Mouse (Mus musculus) layer of hippocampus, adult 18-20 months (tissue): ENCODE measurements around the gene Sez6l2. TPM values are rescaled to one million over a fixed set of nuclear protein-coding genes. Genes with fewer than 3 reads are reported as not detected.

Experiments
- total RNA-seq, 2 experiments: library from RNA; stranded (reverse); gene quantifications; 2 replicates each; pipeline ENCODE4 v1.2.3; 2021

The Sez6l2 gene
- total RNA-seq, 2 experiments from 2014 or later, result 475 to 503 TPM

Other genes starting within 250 kb of the Sez6l2 start
- 100 to 1,000 TPM; 121 to 122 TPM for gene Coro1a, start 242.8 kb upstream of the Sez6l2 start, total RNA-seq
- gene Mapk3, start 191.0 kb upstream of the Sez6l2 start, total RNA-seq, result 100 to 1,000 TPM; 174 to 194 TPM
- 1 to 10 TPM; 2.2 to 4.6 TPM for gene Gdpd3, start 184.2 kb upstream of the Sez6l2 start, total RNA-seq
- gene Ypel3, start 173.6 kb upstream of the Sez6l2 start, total RNA-seq, result 100 to 1,000 TPM; 286 to 300 TPM
- gene Tbx6, start 169.1 kb upstream of the Sez6l2 start, total RNA-seq, result under 1 TPM; 0.56 to 0.64 TPM
- gene Ppp4c, start 158.1 kb upstream of the Sez6l2 start, total RNA-seq, result 10 to 100 TPM; 48.9 to 54.5 TPM
- 10 to 100 TPM; 62.4 to 68.1 TPM for gene Fam57b, start 152.9 kb upstream of the Sez6l2 start, total RNA-seq
- not detected for gene 4930451I11Rik, start 118.9 kb upstream of the Sez6l2 start, total RNA-seq
- 10 to 100 TPM; 15.8 to 18.5 TPM for gene Doc2a, start 103.1 kb upstream of the Sez6l2 start, total RNA-seq
- 10 to 100 TPM; 25.8 to 30.9 TPM for gene Hirip3, start 88.6 kb upstream of the Sez6l2 start, total RNA-seq
- 10 to 100 TPM; 48.4 to 55.6 TPM for gene Ino80e, start 88.2 kb upstream of the Sez6l2 start, total RNA-seq
- gene Taok2, start 65.9 kb upstream of the Sez6l2 start, total RNA-seq, result 100 to 1,000 TPM; 156 to 160 TPM
- 10 to 100 TPM; 18.4 to 23.1 TPM for gene Tmem219, start 27.6 kb upstream of the Sez6l2 start, total RNA-seq
- 100 to 1,000 TPM; 192 to 198 TPM for gene Kctd13, start 21.7 kb upstream of the Sez6l2 start, total RNA-seq
- gene Asphd1, start 981 bp upstream of the Sez6l2 start, total RNA-seq, result 10 to 100 TPM; 33.3 to 33.7 TPM
- gene Cdipt, start 25.4 kb downstream of the Sez6l2 start, total RNA-seq, result 100 to 1,000 TPM; 164 to 166 TPM
- not detected for gene Cdiptos, start 25.5 kb downstream of the Sez6l2 start, total RNA-seq
- 10 to 100 TPM in 1 of 2 experiments, 1 to 10 TPM in 1; 8.5 to 10.0 TPM for gene Mvp, start 64.1 kb downstream of the Sez6l2 start, total RNA-seq
- gene Pagr1b, start 65.9 kb downstream of the Sez6l2 start, total RNA-seq, result not detected
- gene Pagr1a, start 66.8 kb downstream of the Sez6l2 start, total RNA-seq, result 10 to 100 TPM; 16.7 to 17.4 TPM
- 10 to 100 TPM; 61.2 to 65.1 TPM for gene Gm42742, start 70.5 kb downstream of the Sez6l2 start, total RNA-seq
- gene Prrt2, start 70.6 kb downstream of the Sez6l2 start, total RNA-seq, result 100 to 1,000 TPM; 246 to 261 TPM
- gene Maz, start 76.5 kb downstream of the Sez6l2 start, total RNA-seq, result 100 to 1,000 TPM; 238 to 241 TPM
- 1 to 10 TPM; 3.1 to 6.0 TPM for gene Kif22, start 91.9 kb downstream of the Sez6l2 start, total RNA-seq
- not detected for gene Zg16, start 136.8 kb downstream of the Sez6l2 start, total RNA-seq
- gene AI467606, start 140.8 kb downstream of the Sez6l2 start, total RNA-seq, result 1 to 10 TPM in 1 of 2 experiments, under 1 TPM in 1; 0.84 to 1.6 TPM
- gene Qprt, start 171.7 kb downstream of the Sez6l2 start, total RNA-seq, result under 1 TPM; 0.20 to 0.50 TPM
- under 1 TPM; 0.25 to 0.30 TPM for gene Spn, start 187.3 kb downstream of the Sez6l2 start, total RNA-seq
- 100 to 1,000 TPM in 1 of 2 experiments, 10 to 100 TPM in 1; 87.8 to 105 TPM for gene Cd2bp2, start 245.5 kb downstream of the Sez6l2 start, total RNA-seq